Mouse (Mus musculus): ENCODE measurements around the gene Clcn5.

Gene Clcn5

GRCm38 (mm10) chrX:7190816-7191215, 128.3 kb downstream of the Clcn5 start:
- no peak for DNase-seq (ENCODE audit: low spot score)

DNA sequence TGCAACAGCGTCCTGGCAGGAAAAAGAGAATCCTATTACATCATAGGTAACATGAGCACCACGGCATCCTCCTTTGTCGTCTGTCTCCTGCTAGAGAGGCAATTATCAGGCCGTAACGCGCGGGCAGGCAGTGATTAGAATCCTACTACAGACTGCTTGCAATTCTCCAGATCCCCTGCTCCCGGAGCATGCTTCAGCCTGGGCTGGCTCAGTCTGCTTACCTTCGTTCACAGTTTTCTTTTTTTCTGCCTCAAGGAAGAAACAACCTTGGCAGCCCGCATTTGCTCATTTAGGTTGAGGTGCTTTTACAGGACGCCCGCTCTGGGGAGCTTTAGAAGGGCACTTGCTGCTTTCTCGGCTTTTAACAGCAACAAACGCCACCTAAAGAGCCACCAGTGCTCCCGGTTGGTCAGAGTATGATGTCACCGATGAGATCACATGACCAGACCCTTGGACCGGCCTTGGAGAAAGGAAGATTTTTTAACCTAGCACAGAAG, 130.8 kb downstream of the Clcn5 start:
- DNase-seq (ENCODE audit: low spot score), result peak; percentile 68

GRCm38 (mm10) chrX:7187455-7188310, 131.5 kb downstream of the Clcn5 start:
- peak; percentile 49 for DNase-seq (ENCODE audit: low spot score)

DNA sequence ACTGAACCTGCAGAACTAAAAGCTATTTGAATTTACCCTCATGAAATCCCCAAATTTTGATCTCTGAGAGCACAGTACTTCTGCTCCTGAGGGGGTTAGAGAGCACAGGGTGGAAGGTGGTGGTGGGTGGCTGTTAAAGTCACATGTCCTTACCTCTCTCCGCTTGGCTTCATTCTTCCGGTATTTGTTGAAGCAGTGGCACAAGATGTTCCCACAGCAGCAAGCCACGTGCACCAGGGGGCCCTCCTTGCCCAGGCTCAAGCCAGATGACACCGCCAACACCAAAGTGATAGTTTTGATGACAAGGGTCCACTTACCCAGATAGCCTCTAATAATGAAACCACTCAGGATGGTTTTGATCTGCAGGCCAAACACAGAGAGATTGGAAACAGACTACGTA, 149.0 kb downstream of the Clcn5 start:
- DNase-seq (ENCODE audit: low spot score), result no peak

DNA sequence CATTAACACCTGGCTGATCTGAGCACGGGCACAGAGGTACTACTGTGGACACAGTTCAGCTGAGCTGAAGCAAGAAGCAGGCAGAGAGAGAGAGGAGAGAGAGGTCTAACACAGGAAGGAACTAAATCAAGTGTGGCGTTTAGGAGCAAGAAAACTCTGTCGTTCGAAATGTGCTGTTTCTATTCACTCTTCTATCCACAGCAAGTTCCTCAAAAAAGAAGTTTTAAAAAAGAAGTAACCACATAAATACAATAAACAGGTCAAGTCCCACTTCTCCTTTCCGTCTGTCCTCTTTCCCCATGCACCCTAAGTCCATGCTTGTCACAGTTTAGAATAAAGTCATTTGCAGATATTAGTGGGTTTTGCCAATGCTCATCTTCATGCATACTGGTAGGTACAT, 150.4 kb downstream of the Clcn5 start:
- DNase-seq (ENCODE audit: low spot score), result no peak

DNA sequence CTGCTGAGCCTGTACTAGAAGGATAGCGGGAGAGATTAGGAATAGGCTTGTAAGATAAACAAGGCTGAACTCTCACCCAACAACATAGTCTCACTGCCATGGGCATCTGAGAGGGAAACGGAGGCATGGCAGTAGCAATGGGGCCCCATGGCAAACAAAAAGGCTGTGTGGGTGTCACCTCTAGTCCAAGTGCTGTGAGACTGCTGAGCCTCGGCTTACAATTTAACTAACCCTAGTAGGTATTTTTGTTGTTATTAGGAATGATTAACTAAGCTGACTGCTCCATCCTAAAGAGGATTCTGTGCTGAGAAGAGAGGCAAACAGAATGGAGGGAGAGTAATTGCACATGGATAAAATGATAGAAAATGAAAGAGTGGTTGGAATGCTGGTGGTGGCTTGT, 161.2 kb downstream of the Clcn5 start:
- peak; percentile 27 for DNase-seq (ENCODE audit: low spot score)

- DNase-seq (ENCODE audit: low spot score), result no peak
Observed at GRCm38 (mm10) chrX:7156026-7156732, 163.0 kb downstream of the Clcn5 start.

DNA sequence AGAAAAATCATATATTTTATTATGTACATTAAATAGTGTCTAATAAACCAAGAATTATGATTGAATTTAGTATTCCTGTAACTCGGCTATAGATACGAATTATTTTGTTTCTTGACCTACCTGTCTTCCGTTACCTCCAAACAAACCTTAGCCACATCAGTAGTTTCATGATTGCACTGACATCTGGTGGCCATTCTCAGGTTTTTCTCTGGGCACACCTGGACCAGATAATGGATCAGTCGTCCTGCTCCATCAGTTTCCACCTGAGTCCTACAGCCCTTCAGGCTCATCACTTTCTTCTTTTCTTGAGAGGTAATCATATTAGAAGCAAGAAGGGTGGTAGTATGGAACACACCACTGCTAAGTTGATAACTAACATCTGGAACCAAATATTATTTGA, 169.0 kb downstream of the Clcn5 start:
- no peak for DNase-seq (ENCODE audit: low spot score)

DNA sequence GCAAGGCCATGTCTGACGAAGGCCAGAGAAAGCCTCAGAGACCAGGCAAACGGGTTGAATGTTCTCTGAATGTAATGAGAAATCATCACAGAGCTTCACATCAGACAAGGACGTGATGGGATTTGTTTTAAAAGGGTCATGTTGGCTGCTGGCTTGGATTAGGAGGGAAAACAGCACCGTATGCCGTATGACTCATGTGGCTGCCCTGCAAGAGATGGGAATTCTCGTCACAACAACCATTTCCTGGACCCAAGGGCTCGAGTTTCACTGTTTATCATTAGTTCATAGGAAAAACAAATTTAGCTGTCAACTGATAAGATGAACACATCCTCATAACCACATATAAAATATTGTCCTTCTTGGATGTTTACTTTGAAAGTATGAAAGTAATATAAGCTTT, 173.0 kb downstream of the Clcn5 start:
- DNase-seq (ENCODE audit: low spot score), result no peak

- no peak for DNase-seq (ENCODE audit: low spot score)
Observed at GRCm38 (mm10) chrX:7121618-7122280, 197.4 kb downstream of the Clcn5 start.

DNA sequence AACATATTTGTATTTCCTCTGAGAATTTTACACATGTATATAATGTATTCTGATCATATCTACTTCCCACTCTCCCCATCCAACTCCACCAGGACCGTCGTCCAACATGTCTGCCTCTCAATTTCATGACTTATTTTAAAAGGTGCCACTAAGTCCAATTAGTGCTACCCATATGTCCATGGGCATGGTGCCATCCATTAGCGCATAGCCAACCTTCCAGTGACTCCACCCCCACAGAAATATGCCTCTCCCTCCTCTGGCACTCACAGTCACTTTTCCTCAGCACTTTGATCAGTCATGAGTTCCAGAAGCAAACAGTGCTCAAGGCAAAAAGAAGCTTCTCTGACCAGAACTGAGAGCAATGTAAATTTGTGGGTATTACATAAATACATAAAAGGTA, 204.3 kb downstream of the Clcn5 start:
- DNase-seq (ENCODE audit: low spot score), result no peak

All from yolk sac, embryonic 10.5 days (tissue).